Mouse (Mus musculus) forebrain, embryonic 10.5 days (tissue): ENCODE measurements at regions not wholly inside any gene's neighbourhood (a gene's known extent, or its start where the extent isn't known, plus 50 kb on each side); places are given as distances from the start of the nearest gene placed in this dataset.

Source experiments
- DNase-seq: peaks from one replicate; pipeline ENCODE4 v3.0.0-alpha.2; 2017; ENCODE audit warnings: low spot score; ENCODE audit errors: extremely low spot score
- H3K27ac ChIP-seq: fragments of 300-500 bp; sonication (generic); 2 replicates; pipeline ENCODE4 v1.5.1; 2016; ENCODE audit warnings: mild to moderate bottlenecking
- H3K27me3 ChIP-seq: fragments of 300-500 bp; sonication (generic); 2 replicates; pipeline ENCODE4 v1.6.1; 2016; ENCODE audit warnings: mild to moderate bottlenecking; ENCODE audit not compliant: poor library complexity, severe bottlenecking
- H3K36me3 ChIP-seq: fragments of 300-500 bp; sonication (generic); replicated peaks from 2 replicates; pipeline ENCODE4 v1.6.1; 2016; ENCODE audit warnings: mild to moderate bottlenecking, moderate library complexity
- H3K4me1 ChIP-seq: fragments of 300-500 bp; sonication (generic); 2 replicates; pipeline ENCODE4 v1.6.1; 2016
- H3K4me3 ChIP-seq: fragments of 300-500 bp; sonication (generic); 2 replicates; pipeline ENCODE4 v1.5.1; 2016; ENCODE audit warnings: mild to moderate bottlenecking, moderate library complexity
- H3K9me3 ChIP-seq: fragments of 300-500 bp; sonication (generic); 2 replicates; pipeline ENCODE4 v1.6.1; 2016; ENCODE audit warnings: mild to moderate bottlenecking, moderate library complexity
- WGBS: fragments of 180-500 bp; shearing (Covaris S2); methylation state at CpG from one replicate; pipeline ENCODE4 v1.1.7; 2016; 5-methylcytosine and 5-hydroxymethylcytosine counted together

DNA sequence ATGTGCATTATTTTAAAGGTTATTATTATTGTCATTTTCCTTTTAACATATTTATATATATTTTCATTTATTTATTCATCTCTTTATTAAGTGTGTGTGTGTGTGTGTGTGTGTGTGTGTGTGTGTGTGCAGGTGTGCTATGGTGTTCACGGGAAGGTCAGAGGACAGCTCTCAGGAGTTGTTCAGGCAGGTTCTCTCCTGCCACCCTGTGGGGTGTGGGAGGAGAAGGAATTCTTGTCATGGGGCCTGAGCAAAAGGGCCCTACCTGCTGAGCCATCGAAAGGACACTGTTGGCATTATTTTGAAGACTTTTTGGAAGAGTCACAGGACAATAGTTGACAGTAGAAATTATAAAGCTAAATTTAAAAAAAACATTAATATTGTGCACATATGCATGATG, 216.4 kb upstream of the Gadl1 start:
- Histone ChIP-seq H3K9me3 (no peaks in the 10 kb centered on the region), H3K27me3 (no peaks in the 10 kb centered on the region; the same call in 1 of the 2 replicates), H3K4me3 (no peak overlapping the region), H3K27ac (no peak overlapping the region), H3K4me1 (peaks cover 14% of the 10 kb centered on the region; the same call in 1 of the 2 replicates), H3K36me3 (no peaks in the 10 kb centered on the region)
- 78% methylated on average over 2 of the region's 2 CpGs for WGBS
- no peak for DNase-seq

DNA sequence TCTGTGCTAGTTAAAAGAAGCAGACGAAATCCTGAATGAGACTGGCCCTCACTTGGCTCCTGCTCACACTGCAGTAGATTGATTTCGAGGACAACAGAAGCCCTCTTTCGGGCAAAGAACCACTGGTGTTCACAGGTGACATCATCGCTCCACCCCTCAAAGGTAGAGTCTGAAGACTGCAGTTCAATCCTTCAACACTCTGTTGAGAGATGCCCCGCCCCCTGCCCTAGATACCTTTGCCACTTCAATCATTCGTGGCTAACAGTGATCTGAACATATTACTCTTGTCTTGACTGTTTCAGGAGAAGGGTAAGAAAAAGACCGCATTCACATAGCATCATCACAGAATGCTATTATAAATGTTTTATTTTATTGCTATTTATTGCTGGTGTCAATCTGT, 205.5 kb upstream of the Gadl1 start:
- H3K36me3 ChIP-seq: no peaks in the 10 kb centered on the region
- WGBS: 88% methylated on average over 7 of the region's 7 CpGs
- no peak overlapping the region for H3K4me3 ChIP-seq
- H3K27me3 ChIP-seq: no peaks in the 10 kb centered on the region
- no peak for DNase-seq
- peaks cover 9% of the 10 kb centered on the region for H3K4me1 ChIP-seq
- no peaks in the 10 kb centered on the region for H3K9me3 ChIP-seq
- no peak overlapping the region for H3K27ac ChIP-seq

DNA sequence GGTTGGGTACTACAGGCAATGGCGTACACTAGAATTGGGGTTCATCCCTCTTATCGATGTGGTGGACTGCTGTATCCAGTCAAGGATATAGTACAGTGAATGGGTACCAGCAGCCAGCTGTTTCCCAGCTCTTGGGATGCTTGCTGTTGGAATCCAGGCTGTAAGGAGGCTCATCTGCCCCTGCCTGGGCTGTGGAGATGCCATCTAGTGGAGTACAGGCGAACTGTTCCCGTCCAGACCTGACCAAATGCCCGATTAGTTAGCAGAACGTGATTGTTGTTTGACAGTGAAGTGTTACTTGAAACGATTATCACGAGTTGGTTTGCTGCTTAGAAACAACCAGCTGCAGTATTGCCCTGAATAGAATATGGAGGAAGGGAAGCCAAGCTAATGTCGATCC, 205.0 kb upstream of the Gadl1 start:
- Histone ChIP-seq H3K27ac (no peak overlapping the region), H3K27me3 (no peaks in the 10 kb centered on the region), H3K4me3 (no peak overlapping the region), H3K4me1 (peaks cover 11% of the 10 kb centered on the region), H3K36me3 (no peaks in the 10 kb centered on the region), H3K9me3 (no peaks in the 10 kb centered on the region)
- WGBS: 49% methylated on average over 9 of the region's 9 CpGs
- peak; percentile 54 for DNase-seq

DNA sequence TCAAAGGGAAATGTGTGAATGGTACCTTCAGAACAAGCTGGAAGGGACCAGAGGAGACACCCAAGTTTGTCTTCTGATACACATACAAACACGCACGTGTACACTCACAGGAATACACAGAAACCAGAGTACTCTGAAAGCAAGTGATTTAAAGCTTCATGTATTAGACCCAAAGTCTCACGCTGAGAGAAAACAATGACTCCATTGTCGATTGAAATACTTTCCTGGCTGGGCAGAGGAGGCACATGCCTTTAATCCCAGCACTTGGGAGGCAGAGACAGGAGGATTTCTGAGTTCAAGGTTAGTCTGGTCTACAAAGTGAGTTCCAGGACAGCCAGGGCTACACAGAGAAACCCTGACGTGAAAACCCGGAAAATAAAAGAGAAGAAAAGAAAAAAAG, 203.5 kb upstream of the Gadl1 start:
- 87% methylated on average over 6 of the region's 6 CpGs for WGBS
- Histone ChIP-seq H3K36me3 (no peaks in the 10 kb centered on the region), H3K27me3 (no peaks in the 10 kb centered on the region)

DNA sequence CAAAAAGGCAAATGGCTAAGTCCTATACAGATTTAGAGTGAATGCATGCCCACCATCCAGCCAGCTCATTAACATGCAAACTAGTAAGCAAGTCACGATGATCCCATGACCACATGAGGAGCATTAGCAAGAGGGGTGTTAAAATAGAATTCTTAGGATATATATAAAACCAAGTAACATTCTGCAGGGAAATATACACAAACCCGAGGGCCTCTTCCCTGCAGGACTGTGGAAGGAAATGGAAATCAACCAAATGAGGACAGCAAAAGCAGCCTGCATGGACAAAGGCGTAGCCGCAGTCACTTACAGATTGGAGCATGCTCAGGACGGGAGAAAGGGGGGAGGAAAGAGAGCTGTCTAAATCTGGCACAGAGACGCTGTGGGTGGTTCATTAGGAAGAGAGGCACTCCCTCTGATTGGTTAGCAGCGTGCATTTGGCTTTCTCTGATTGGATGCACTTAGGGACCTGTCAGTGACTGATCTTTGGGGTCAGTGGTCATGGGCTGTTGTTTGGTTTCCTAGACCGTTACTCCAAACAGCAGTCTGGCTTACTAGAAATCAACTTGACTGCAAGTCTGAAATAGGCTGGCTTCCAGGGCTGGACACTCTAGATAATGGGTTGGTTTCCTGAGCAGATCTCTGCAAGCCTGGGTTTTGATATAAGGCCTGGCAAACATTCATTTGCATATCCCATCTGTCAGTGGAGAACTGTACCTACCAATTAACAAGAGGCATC, 200.9 kb upstream of the Gadl1 start:
- H3K4me3 ChIP-seq: no peak overlapping the region
- H3K36me3 ChIP-seq: no peaks in the 10 kb centered on the region
- H3K9me3 ChIP-seq: no peaks in the 10 kb centered on the region
- H3K27ac ChIP-seq: 0 out of 2 replicates have a peak overlapping the region, but pooled peaks have one; percentile 35
- 53% methylated on average over 8 of the region's 8 CpGs for WGBS
- H3K27me3 ChIP-seq: no peaks in the 10 kb centered on the region
- no peak for DNase-seq
- H3K4me1 ChIP-seq: peaks cover 11% of the 10 kb centered on the region

More for the DNA sequence above, 203.5 kb upstream of the Gadl1 start:
- H3K4me1 ChIP-seq: peaks cover 11% of the 10 kb centered on the region
- no peak for DNase-seq
- H3K27ac ChIP-seq: no peak overlapping the region
- no peaks in the 10 kb centered on the region for H3K9me3 ChIP-seq
- no peak overlapping the region for H3K4me3 ChIP-seq

DNA sequence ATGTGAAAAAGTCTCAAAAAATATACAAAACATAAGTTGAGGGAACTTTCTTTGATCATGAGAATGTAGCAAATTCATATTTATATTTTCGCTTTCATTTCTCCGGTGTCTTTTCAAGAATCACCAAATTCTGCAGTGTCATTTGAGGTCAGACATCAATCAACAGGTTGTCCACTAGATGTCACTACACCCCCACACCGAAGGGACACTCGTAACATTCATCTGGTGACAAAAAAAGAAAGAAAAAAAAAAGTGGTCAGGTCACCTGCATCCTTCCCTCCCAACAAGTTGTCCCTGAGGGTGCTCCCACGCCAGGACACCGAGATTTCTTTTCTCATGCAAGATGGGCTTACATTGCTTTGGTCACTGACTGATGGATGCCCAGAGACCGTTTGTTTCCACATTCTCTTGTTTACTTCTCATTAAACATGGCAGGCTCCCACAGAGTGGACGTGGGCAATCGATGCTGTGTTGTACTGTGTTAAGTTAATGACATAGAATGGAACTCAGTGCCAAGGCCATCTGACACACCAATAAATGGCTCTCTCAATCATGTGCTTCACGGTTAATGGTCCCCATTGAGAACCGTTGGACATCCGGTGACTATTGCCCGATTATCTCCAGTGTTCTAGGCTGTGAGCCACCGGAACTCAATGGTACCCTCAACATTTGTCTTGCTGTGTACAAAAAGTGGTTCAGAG, 199.1 kb upstream of the Gadl1 start:
- Histone ChIP-seq H3K9me3 (no peaks in the 10 kb centered on the region), H3K36me3 (no peaks in the 10 kb centered on the region), H3K4me1 (peaks cover 11% of the 10 kb centered on the region), H3K27me3 (no peaks in the 10 kb centered on the region), H3K4me3 (no peak overlapping the region), H3K27ac (no peak overlapping the region)
- no peak for DNase-seq
- 85% methylated on average over 14 of the region's 14 CpGs for WGBS

DNA sequence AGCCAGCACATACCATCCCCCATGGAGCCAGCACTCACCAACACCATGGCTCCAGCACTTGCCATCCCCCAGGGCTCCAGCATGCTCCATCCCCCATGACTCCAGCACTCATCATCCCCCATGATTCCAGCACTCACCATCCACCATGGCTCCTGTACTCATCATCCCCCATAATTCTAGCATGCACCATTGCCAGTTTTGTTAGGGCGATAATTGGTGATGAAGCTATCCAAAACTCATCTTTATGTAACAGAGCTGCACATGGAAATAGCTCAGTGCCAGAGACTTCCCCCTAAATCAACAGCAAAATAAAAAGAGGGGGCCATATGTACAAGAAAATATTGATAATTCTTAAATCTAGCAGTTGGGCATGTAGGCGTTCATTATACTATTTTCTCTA, 188.9 kb upstream of the Gadl1 start:
- Histone ChIP-seq H3K36me3 (no peaks in the 10 kb centered on the region), H3K27me3 (no peaks in the 10 kb centered on the region), H3K4me3 (no peak overlapping the region), H3K27ac (no peak overlapping the region), H3K4me1 (peaks cover 8% of the 10 kb centered on the region), H3K9me3 (peaks cover 5% of the 10 kb centered on the region; the same call in 1 of the 2 replicates)
- WGBS: 96% methylated on average over 2 of the region's 2 CpGs
- no peak for DNase-seq

DNA sequence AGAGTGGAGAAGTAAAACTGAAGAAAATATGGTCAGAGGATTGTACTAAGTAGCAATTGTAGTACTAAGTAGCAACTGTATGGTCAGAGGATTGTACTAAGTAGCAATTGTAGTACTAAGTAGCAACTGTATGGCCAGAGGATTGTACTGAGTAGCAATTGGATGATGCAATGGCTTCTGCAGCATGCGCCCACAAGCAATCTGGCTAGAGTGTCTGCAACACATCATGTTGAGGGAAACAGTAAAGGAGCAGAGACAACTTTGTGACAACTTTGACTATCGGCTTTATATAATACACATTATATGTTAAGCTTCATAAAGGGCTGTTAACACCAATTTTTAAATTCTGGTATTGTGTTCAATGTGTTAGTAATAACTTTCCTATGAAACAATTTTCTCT, 188.4 kb upstream of the Gadl1 start:
- peaks cover 8% of the 10 kb centered on the region for H3K4me1 ChIP-seq
- peaks cover 6% of the 10 kb centered on the region; the same call in 1 of the 2 replicates for H3K9me3 ChIP-seq
- H3K36me3 ChIP-seq: no peaks in the 10 kb centered on the region
- no peaks in the 10 kb centered on the region for H3K27me3 ChIP-seq
- 90% methylated on average over 2 of the region's 2 CpGs for WGBS
- H3K4me3 ChIP-seq: no peak overlapping the region
- no peak overlapping the region for H3K27ac ChIP-seq
- no peak for DNase-seq

DNA sequence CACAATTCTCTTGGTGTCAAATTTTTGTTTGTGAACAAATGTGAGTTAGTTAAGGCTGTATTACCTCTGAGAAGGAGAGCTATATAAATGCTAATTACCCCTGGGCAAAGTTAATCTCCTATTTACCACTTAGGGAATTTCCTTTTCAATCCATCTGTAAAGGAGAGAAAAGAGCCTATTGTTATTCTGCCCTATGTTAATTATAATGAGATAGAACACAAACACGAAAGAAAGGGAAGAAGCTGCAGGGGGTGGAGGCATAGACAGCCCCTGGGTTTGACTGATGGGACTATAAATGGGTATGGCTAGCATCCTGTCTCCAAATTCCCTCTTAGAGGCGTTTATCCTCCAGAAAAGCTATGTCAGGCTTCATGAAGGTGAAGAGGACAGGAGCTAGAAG, 185.2 kb upstream of the Gadl1 start:
- Histone ChIP-seq H3K36me3 (no peaks in the 10 kb centered on the region), H3K4me3 (no peak overlapping the region), H3K9me3 (peaks cover 6% of the 10 kb centered on the region; the same call in 1 of the 2 replicates), H3K27ac (no peak overlapping the region), H3K27me3 (no peaks in the 10 kb centered on the region), H3K4me1 (peaks cover 8% of the 10 kb centered on the region)
- WGBS: 11% methylated on average over 2 of the region's 2 CpGs
- DNase-seq: no peak

DNA sequence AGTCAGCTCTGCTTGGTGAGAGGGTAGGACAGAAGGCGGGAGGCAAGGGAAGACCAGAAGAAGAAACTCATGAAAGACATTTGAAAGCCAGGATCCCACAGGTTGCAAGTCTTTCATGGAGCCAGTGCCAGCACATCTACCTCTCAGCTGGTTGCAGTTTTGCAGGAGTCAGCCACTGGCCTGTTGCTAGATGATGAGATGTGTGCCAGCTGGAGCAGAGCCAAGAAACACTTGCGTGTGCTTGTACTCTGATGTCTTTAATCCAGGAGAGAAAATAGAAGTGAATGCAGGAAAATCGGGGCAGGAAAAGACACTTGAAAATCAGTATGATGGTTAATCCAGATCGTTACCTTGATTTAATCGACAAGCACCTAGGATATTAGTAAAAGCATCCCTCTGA, 181.9 kb upstream of the Gadl1 start:
- Histone ChIP-seq H3K4me3 (no peak overlapping the region), H3K36me3 (no peaks in the 10 kb centered on the region), H3K4me1 (peaks cover 12% of the 10 kb centered on the region), H3K27me3 (no peaks in the 10 kb centered on the region), H3K27ac (no peak overlapping the region), H3K9me3 (peaks cover 6% of the 10 kb centered on the region; the same call in 1 of the 2 replicates)
- 92% methylated on average over 5 of the region's 5 CpGs for WGBS
- DNase-seq: no peak

DNA sequence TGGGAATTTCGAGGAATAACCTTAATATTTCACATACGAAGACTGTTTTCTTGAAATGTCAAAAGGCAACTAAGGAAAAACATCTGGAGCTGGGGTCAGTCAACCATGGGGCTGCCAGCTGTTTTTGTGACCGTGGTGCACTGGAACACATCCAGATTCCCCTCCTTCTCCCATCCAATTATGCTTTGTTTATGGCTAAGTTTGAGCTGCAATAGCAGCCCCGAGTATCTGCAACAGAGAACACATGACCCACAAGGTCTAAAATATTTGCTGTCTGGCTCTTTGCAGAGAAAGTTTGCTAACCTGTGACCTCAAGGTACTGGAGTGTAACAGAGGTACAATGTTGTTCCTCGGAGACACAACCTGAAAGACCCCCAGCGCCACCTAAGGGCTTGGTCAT, 177.7 kb upstream of the Gadl1 start:
- Histone ChIP-seq H3K4me1 (0 out of 2 replicates have a peak, but pooled peaks cover 3% of the 10 kb centered on the region), H3K27ac (no peak overlapping the region), H3K9me3 (no peaks in the 10 kb centered on the region), H3K36me3 (no peaks in the 10 kb centered on the region), H3K27me3 (no peaks in the 10 kb centered on the region; the same call in 1 of the 2 replicates), H3K4me3 (no peak overlapping the region)
- DNase-seq: no peak
- WGBS: 51% methylated on average over 6 of the region's 6 CpGs

DNA sequence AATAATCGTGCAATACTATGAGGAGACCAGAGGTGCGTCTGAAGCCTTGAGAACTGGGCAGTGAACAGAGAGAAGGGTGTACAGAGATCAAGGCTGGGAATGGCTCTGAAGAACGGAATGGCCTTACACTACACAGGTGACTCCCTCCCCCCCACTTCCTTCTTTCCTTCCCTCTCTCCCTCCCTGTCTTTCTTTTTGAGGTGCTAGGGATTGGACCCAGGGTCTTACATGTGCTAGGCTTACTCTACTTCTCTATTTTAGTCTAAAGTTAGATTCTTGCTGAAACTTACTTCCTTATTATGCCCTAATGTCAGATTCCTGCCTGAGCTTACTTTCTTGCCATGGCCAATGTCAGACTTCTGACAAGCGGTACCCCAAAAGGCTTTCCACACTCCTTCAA, 176.2 kb upstream of the Gadl1 start:
- WGBS: 92% methylated on average over 4 of the region's 4 CpGs
- 0 out of 2 replicates have a peak, but pooled peaks cover 3% of the 10 kb centered on the region for H3K4me1 ChIP-seq

DNA sequence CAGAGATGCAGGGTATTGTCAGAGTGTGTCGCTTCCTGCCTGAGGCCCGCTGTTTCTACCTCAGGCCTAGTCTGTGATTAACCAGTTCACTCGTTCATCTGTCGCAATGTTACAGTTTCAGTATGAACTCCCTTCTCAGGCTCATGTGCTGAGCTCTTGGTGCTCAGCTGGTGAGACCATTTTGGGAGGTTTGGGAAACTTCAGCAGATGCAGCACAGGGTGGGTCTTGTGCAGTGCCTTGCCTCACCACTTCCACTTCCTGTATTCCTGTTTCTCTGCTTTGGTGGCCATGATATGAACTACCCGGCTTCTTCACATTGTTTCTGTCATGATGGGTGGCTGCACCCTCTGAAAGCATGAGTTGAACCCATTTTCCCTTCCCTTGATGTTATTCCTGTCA, 169.3 kb upstream of the Gadl1 start:
- H3K9me3 ChIP-seq: no peaks in the 10 kb centered on the region
- H3K27ac ChIP-seq: no peak overlapping the region
- no peaks in the 10 kb centered on the region for H3K27me3 ChIP-seq
- no peak for DNase-seq
- 85% methylated on average over 5 of the region's 5 CpGs for WGBS
- no peak overlapping the region for H3K4me3 ChIP-seq
- no peaks in the 10 kb centered on the region for H3K36me3 ChIP-seq
- H3K4me1 ChIP-seq: no peaks in the 10 kb centered on the region

More for the DNA sequence above, 176.2 kb upstream of the Gadl1 start:
- H3K36me3 ChIP-seq: no peaks in the 10 kb centered on the region
- H3K27ac ChIP-seq: no peak overlapping the region
- H3K4me3 ChIP-seq: no peak overlapping the region
- no peaks in the 10 kb centered on the region; the same call in 1 of the 2 replicates for H3K27me3 ChIP-seq
- no peak for DNase-seq
- H3K9me3 ChIP-seq: no peaks in the 10 kb centered on the region
